Mouse (Mus musculus): ENCODE data around the gene Cdk9. TPM values are rescaled to one million over a fixed set of nuclear protein-coding genes. Genes with fewer than 3 reads are reported as not detected.
A peak's percentile ranks its signal among the peaks of the same experiment; 100 is the strongest.

Cdk9 gene
- polyA plus RNA-seq, 1 experiment = 89.9 TPM

DNA sequence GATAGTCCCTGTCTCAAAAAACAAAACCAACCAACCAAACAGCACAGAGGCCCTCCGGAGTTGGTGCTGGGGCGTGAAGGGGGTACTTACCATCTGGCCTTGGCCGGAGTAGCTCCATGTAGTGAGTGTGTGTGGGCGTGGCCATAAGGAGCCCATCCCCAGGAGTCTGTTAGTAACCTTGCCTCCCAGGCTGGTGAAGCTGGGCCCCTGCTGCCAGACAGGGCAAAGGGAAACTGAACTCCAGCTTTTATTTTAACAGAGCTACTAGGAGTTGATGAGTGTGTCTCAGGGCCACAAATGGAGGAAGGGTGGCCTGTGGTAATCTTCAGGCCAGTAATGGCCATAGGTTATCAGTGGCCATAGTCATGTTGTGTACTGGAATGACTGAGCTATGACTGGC lies 21.6 kb upstream of the Cdk9 start:
- Histone ChIP-seq H3K4me1 (ENCODE audit: control insufficient read depth, insufficient read depth, insufficient read length, low read length) (peaks cover 4% of the 10 kb centered on the region), H3K4me3 (ENCODE audit: low read depth, low read length) (no peak overlapping the region), H3K27me3 (ENCODE audit: control insufficient read depth, insufficient read depth, low read length) (no peaks in the 10 kb centered on the region), H3K27ac (ENCODE audit: insufficient read depth, low read depth, low read length) (peak overlapping the region; percentile 49; the same call in 1 of the 2 replicates), H3K36me3 (ENCODE audit: control insufficient read depth, insufficient read depth, low read length) (no peaks in the 10 kb centered on the region)
- no peak for TF ChIP-seq CTCF (IDR thresholded peaks at IDR 0.05; ENCODE audit: extremely low read depth, insufficient read length, insufficient replicate concordance, low read depth, low read length)
- no peak for TF ChIP-seq POLR2A (IDR thresholded peaks at IDR 0.05; ENCODE audit: low read depth, low read length)
- WGBS = 50% methylated on average over 4 of the region's 4 CpGs

DNA sequence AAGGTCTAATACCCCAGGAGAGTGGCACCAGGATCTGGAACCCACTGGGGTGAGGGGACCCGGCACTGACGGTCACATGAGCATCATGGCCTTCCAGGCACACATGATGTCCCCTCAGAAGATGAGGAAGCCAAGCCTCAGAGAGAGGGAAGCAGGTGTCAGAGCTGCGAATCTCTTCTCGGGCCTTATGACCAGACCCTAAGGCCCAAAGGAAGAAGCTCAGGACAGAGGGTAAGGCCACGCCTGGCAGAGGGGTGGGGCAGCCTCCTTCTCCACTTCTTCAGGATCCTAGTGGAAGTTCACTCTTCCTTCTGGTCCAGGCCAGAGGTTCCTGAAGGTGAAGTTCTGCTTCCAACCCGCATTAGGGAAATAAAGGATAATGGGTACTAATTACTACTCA lies 19.8 kb upstream of the Cdk9 start:
- H3K4me3 ChIP-seq (ENCODE audit: low read depth, low read length) = no peak overlapping the region
- no peaks in the 10 kb centered on the region for H3K36me3 ChIP-seq (ENCODE audit: control insufficient read depth, insufficient read depth, low read length)
- TF ChIP-seq POLR2A (IDR thresholded peaks at IDR 0.05; ENCODE audit: low read depth, low read length) (no peak), CTCF (IDR thresholded peaks at IDR 0.05; ENCODE audit: extremely low read depth, insufficient read length, insufficient replicate concordance, low read depth, low read length) (no peak)
- peaks cover 4% of the 10 kb centered on the region for H3K4me1 ChIP-seq (ENCODE audit: control insufficient read depth, insufficient read depth, insufficient read length, low read length)
- H3K27me3 ChIP-seq (ENCODE audit: control insufficient read depth, insufficient read depth, low read length) = no peaks in the 10 kb centered on the region
- WGBS = 74% methylated on average over 6 of the region's 6 CpGs
- H3K27ac ChIP-seq (ENCODE audit: insufficient read depth, low read depth, low read length) = no peak overlapping the region

DNA sequence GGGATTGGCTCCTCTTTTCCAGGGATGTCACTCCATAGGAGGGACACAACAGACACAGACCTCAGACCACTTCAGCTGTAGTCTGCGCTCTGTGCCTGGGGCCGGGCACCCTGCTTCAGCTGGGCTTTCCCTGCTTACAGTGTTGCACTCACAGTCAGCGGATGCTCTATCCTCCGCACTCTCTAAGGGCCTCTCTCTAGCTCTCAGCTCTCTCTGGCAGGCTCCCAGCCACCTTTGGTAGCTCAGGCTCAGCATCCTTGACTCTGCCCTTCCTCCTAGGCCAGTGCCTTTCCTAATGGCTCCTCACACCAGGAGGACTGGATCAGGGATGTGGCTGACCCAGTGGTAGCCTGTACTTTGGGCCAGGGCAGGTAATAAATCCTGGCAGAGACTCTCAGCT lies 19.0 kb upstream of the Cdk9 start:
- WGBS = 77% methylated on average over 4 of the region's 4 CpGs
- Histone ChIP-seq H3K27me3 (ENCODE audit: control insufficient read depth, insufficient read depth, low read length) (no peaks in the 10 kb centered on the region), H3K4me1 (ENCODE audit: control insufficient read depth, insufficient read depth, insufficient read length, low read length) (peaks cover 4% of the 10 kb centered on the region), H3K4me3 (ENCODE audit: low read depth, low read length) (no peak overlapping the region), H3K27ac (ENCODE audit: insufficient read depth, low read depth, low read length) (no peak overlapping the region), H3K36me3 (ENCODE audit: control insufficient read depth, insufficient read depth, low read length) (no peaks in the 10 kb centered on the region)
- TF ChIP-seq POLR2A (IDR thresholded peaks at IDR 0.05; ENCODE audit: low read depth, low read length) = no peak
- no peak for TF ChIP-seq CTCF (IDR thresholded peaks at IDR 0.05; ENCODE audit: extremely low read depth, insufficient read length, insufficient replicate concordance, low read depth, low read length)

DNA sequence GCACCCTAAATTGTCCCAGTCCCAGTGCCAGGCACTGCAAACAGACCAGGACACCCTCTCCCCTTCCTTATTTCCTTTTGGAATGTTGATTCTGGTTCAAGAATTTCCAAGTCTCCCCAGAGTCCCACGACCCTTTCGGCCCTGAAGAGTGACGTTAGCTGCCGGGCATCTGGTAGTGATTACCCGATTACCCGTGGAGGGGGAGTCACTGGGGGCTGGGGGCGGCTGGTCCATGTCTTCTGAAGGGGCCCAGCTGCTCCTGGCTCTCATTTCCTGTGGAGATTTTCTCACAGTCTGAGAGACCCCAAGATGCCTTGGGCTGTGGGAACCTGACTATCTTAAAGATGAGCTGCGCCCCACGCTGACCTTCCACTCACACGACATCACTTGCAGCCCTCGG lies 18.0 kb upstream of the Cdk9 start:
- Histone ChIP-seq H3K4me1 (ENCODE audit: control insufficient read depth, insufficient read depth, insufficient read length, low read length) (peaks cover 2% of the 10 kb centered on the region), H3K27ac (ENCODE audit: insufficient read depth, low read depth, low read length) (no peak overlapping the region), H3K4me3 (ENCODE audit: low read depth, low read length) (no peak overlapping the region), H3K36me3 (ENCODE audit: control insufficient read depth, insufficient read depth, low read length) (no peaks in the 10 kb centered on the region), H3K27me3 (ENCODE audit: control insufficient read depth, insufficient read depth, low read length) (no peaks in the 10 kb centered on the region)
- WGBS = 56% methylated on average over 11 of the region's 11 CpGs
- TF ChIP-seq CTCF (IDR thresholded peaks at IDR 0.05; ENCODE audit: extremely low read depth, insufficient read length, insufficient replicate concordance, low read depth, low read length) = no peak
- TF ChIP-seq POLR2A (IDR thresholded peaks at IDR 0.05; ENCODE audit: low read depth, low read length) = no peak

DNA sequence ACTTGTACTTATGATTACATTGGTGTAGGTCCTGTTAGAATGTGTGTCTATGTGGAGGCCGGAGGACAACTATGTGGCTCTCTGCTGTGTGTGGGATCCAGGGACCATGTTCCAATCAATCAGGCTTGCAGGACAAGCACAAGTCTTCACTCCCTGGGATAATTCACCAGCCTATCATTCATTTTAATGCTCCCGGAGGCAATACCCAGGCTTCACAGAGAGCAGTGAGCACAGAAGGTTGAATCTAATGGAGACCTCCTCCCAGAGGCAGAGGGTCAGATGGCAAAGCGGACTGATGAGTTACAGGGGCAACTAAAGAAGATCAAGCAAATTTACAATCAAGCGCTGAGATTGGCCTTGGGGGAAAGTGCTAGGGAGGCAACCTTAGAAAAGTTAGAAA lies 16.7 kb upstream of the Cdk9 start:
- TF ChIP-seq CTCF (IDR thresholded peaks at IDR 0.05; ENCODE audit: extremely low read depth, insufficient read length, insufficient replicate concordance, low read depth, low read length) = no peak
- no peak for TF ChIP-seq POLR2A (IDR thresholded peaks at IDR 0.05; ENCODE audit: low read depth, low read length)
- WGBS = 90% methylated on average over 4 of the region's 4 CpGs
- Histone ChIP-seq H3K4me1 (ENCODE audit: control insufficient read depth, insufficient read depth, insufficient read length, low read length) (peaks cover 4% of the 10 kb centered on the region), H3K4me3 (ENCODE audit: low read depth, low read length) (no peak overlapping the region), H3K27me3 (ENCODE audit: control insufficient read depth, insufficient read depth, low read length) (no peaks in the 10 kb centered on the region), H3K36me3 (ENCODE audit: control insufficient read depth, insufficient read depth, low read length) (no peaks in the 10 kb centered on the region), H3K27ac (ENCODE audit: insufficient read depth, low read depth, low read length) (no peak overlapping the region)

DNA sequence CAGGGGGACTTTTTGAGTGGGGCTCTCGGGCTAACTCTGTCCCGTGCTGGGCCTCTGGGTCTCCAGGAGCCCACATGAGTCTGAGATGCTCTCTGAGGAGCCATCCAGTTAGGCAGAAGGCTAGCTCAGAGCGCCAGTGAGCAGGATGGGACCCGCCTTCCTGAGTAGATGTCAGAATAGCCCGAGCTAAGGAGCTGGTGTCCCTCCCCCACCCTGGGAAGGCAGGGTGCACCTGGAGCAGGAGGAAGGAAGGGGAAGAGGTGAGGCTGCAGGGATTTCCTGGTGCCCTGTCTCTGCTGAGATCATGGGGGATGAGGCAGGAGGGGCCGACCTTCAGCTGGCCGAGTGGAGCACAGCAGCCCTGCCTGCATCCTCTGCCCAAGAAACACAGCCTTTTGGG lies 15.6 kb upstream of the Cdk9 start:
- H3K4me3 ChIP-seq (ENCODE audit: low read depth, low read length) = peak overlapping the region; percentile 58
- TF ChIP-seq CTCF (IDR thresholded peaks at IDR 0.05; ENCODE audit: extremely low read depth, insufficient read length, insufficient replicate concordance, low read depth, low read length) (no peak), POLR2A (IDR thresholded peaks at IDR 0.05; ENCODE audit: low read depth, low read length) (no peak)
- no peaks in the 10 kb centered on the region for H3K36me3 ChIP-seq (ENCODE audit: control insufficient read depth, insufficient read depth, low read length)
- H3K27me3 ChIP-seq (ENCODE audit: control insufficient read depth, insufficient read depth, low read length) = no peaks in the 10 kb centered on the region
- no peak overlapping the region for H3K27ac ChIP-seq (ENCODE audit: insufficient read depth, low read depth, low read length)
- WGBS = 55% methylated on average over 7 of the region's 7 CpGs
- H3K4me1 ChIP-seq (ENCODE audit: control insufficient read depth, insufficient read depth, insufficient read length, low read length) = peaks cover 4% of the 10 kb centered on the region

DNA sequence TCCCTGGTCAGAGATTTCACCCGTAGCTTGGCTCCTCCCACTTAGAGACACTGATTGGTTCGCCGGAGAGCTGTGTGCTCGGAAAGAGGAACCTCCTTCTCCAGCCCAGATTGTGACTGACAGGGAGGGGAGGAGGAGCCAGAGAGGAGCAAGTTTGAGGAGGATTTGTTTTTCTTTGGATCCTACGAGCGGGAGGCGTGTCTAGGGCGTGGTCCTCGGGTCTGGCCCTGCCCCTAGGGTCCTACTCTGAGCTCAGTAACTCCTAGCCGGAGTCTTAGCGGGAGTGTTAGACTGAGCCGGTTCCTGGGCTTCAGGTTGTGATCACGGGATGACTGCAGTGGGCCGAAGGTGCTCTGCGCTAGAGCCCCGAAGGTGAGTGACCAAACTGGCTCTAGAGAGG lies 14.6 kb upstream of the Cdk9 start:
- H3K4me1 ChIP-seq (ENCODE audit: control insufficient read depth, insufficient read depth, insufficient read length, low read length) = peaks cover 4% of the 10 kb centered on the region
- TF ChIP-seq CTCF (IDR thresholded peaks at IDR 0.05; ENCODE audit: extremely low read depth, insufficient read length, insufficient replicate concordance, low read depth, low read length) (no peak), POLR2A (IDR thresholded peaks at IDR 0.05; ENCODE audit: low read depth, low read length) (peak; percentile 30; the same call in 1 of the 2 replicates)
- no peaks in the 10 kb centered on the region for H3K36me3 ChIP-seq (ENCODE audit: control insufficient read depth, insufficient read depth, low read length)
- no peaks in the 10 kb centered on the region for H3K27me3 ChIP-seq (ENCODE audit: control insufficient read depth, insufficient read depth, low read length)
- WGBS = 4% methylated on average over 16 of the region's 16 CpGs
- peak overlapping the region; percentile 58 for H3K4me3 ChIP-seq (ENCODE audit: low read depth, low read length)
- no peak overlapping the region for H3K27ac ChIP-seq (ENCODE audit: insufficient read depth, low read depth, low read length)

All from small intestine, adult 2 months (tissue).